Mouse (Mus musculus): ENCODE results near the gene Mcoln2.

The Mcoln2 gene

GRCm38 (mm10) chr3:146149156-146150057 is at the start of gene Mcoln2:
TSS of gene Mcoln2 (plus strand) at chr3:146149833.
- DNase-seq (ENCODE audit: low read depth, low spot score): no peak

GRCm38 (mm10) chr3:146099925-146100324 is 49.7 kb upstream of the Mcoln2 start:
- no peak for DNase-seq (ENCODE audit: low read depth, low spot score)

- no peak for DNase-seq (ENCODE audit: low read depth, low spot score)
Measured at GRCm38 (mm10) chr3:146102049-146102448, 47.6 kb upstream of the Mcoln2 start.

- DNase-seq (ENCODE audit: low read depth, low spot score): no peak
Measured at GRCm38 (mm10) chr3:146107116-146107849, 42.4 kb upstream of the Mcoln2 start.

GRCm38 (mm10) chr3:146107921-146108571 is 41.6 kb upstream of the Mcoln2 start, which contains the start of gene Wdr63:
TSS of gene Wdr63 (minus strand) at chr3:146108130.
- DNase-seq (ENCODE audit: low read depth, low spot score): peak; percentile 82

GRCm38 (mm10) chr3:146108945-146109344 is 40.7 kb upstream of the Mcoln2 start:
- no peak for DNase-seq (ENCODE audit: low read depth, low spot score)

- no peak for DNase-seq (ENCODE audit: low read depth, low spot score)
Measured at GRCm38 (mm10) chr3:146110358-146110757, 39.3 kb upstream of the Mcoln2 start.

GRCm38 (mm10) chr3:146110916-146111315 is 38.7 kb upstream of the Mcoln2 start:
- DNase-seq (ENCODE audit: low read depth, low spot score): no peak

- no peak for DNase-seq (ENCODE audit: low read depth, low spot score)
Measured at GRCm38 (mm10) chr3:146117258-146117996, 32.2 kb upstream of the Mcoln2 start, which contains the start of gene Mcoln3. TSS of gene Mcoln3 (plus strand) at chr3:146117450.

GRCm38 (mm10) chr3:146117997-146118457 is 31.6 kb upstream of the Mcoln2 start:
- no peak for DNase-seq (ENCODE audit: low read depth, low spot score)

GRCm38 (mm10) chr3:146121310-146122124 is 28.1 kb upstream of the Mcoln2 start:
- no peak for DNase-seq (ENCODE audit: low read depth, low spot score)

GRCm38 (mm10) chr3:146122125-146122420 is 27.6 kb upstream of the Mcoln2 start:
- DNase-seq (ENCODE audit: low read depth, low spot score): no peak

GRCm38 (mm10) chr3:146122807-146123463 is 26.7 kb upstream of the Mcoln2 start:
- DNase-seq (ENCODE audit: low read depth, low spot score): no peak

- no peak for DNase-seq (ENCODE audit: low read depth, low spot score)
Measured at GRCm38 (mm10) chr3:146123464-146123825, 26.2 kb upstream of the Mcoln2 start.

- no peak for DNase-seq (ENCODE audit: low read depth, low spot score)
Measured at GRCm38 (mm10) chr3:146127205-146127604, 22.4 kb upstream of the Mcoln2 start.

- DNase-seq (ENCODE audit: low read depth, low spot score): no peak
Measured at GRCm38 (mm10) chr3:146134834-146135233, 14.8 kb upstream of the Mcoln2 start.

- DNase-seq (ENCODE audit: low read depth, low spot score): no peak
Measured at GRCm38 (mm10) chr3:146135417-146135816, 14.2 kb upstream of the Mcoln2 start.

- DNase-seq (ENCODE audit: low read depth, low spot score): no peak
Measured at GRCm38 (mm10) chr3:146136422-146136821, 13.2 kb upstream of the Mcoln2 start.

- DNase-seq (ENCODE audit: low read depth, low spot score): no peak
Measured at GRCm38 (mm10) chr3:146140276-146140675, 9.4 kb upstream of the Mcoln2 start.

- peak; percentile 12 for DNase-seq (ENCODE audit: low read depth, low spot score)
Measured at GRCm38 (mm10) chr3:146142523-146142922, 7.1 kb upstream of the Mcoln2 start.
